Mouse (Mus musculus): ENCODE data around the gene BC049762. TPM values are rescaled to one million over a fixed set of nuclear protein-coding genes. Genes with fewer than 3 reads are reported as not detected.

Gene BC049762
- polyA plus RNA-seq, 1 experiment from 2014 or later: 0.74 TPM

GRCm38 (mm10) chr11:51295742-51296141 lies 32.9 kb upstream of the BC049762 start:
- no peaks in the 10 kb centered on the region for H3K36me3 ChIP-seq (ENCODE audit: insufficient read depth, low read length)
- H3K4me3 ChIP-seq (replicated peaks; ENCODE audit: low read depth, low read length): no peak overlapping the region
- no peak for TF ChIP-seq CTCF (IDR thresholded peaks at IDR 0.05; ENCODE audit: low read depth)
- H3K4me1 ChIP-seq (replicated peaks; ENCODE audit: insufficient read depth, low read length): 0 out of 2 replicates have a peak, but pooled peaks cover 3% of the 10 kb centered on the region
- 80% methylated on average over 3 of the region's 3 CpGs for WGBS
- ATAC-seq (replicated peaks; ENCODE audit: low FRiP score, low read depth) (no peak), DNase-seq (ENCODE audit: low spot score) (no peak)
- H3K27ac ChIP-seq: no peak overlapping the region
- H3K4me2 ChIP-seq (ENCODE audit: low read length): no peak overlapping the region
- H3K9ac ChIP-seq (ENCODE audit: low read depth, low read length): no peak overlapping the region
- no peaks in the 10 kb centered on the region for H3K9me3 ChIP-seq (replicated peaks; ENCODE audit: low read length)
- no peaks in the 10 kb centered on the region for H3K27me3 ChIP-seq (ENCODE audit: insufficient read depth, low read length)

- ATAC-seq (replicated peaks; ENCODE audit: low FRiP score, low read depth) (no peak), DNase-seq (ENCODE audit: low spot score) (peak; percentile 3)
- 0 out of 2 replicates have a peak, but pooled peaks cover 3% of the 10 kb centered on the region for H3K4me1 ChIP-seq (replicated peaks; ENCODE audit: insufficient read depth, low read length)
- no peak overlapping the region for H3K27ac ChIP-seq
- no peak overlapping the region for H3K9ac ChIP-seq (ENCODE audit: low read depth, low read length)
- WGBS: 55% methylated on average over 2 of the region's 2 CpGs
- H3K4me2 ChIP-seq (ENCODE audit: low read length): no peak overlapping the region
- H3K9me3 ChIP-seq (replicated peaks; ENCODE audit: low read length): no peaks in the 10 kb centered on the region
- no peaks in the 10 kb centered on the region for H3K27me3 ChIP-seq (ENCODE audit: insufficient read depth, low read length)
- TF ChIP-seq CTCF (IDR thresholded peaks at IDR 0.05; ENCODE audit: low read depth): no peak
- no peak overlapping the region for H3K4me3 ChIP-seq (replicated peaks; ENCODE audit: low read depth, low read length)
- no peaks in the 10 kb centered on the region for H3K36me3 ChIP-seq (ENCODE audit: insufficient read depth, low read length)
Measured at GRCm38 (mm10) chr11:51293956-51294530, 31.2 kb upstream of the BC049762 start.

- peak; percentile 80 for ATAC-seq (replicated peaks; ENCODE audit: low FRiP score, low read depth)
- Histone ChIP-seq H3K9ac (ENCODE audit: low read depth, low read length) (peak overlapping the region; percentile 63), H3K4me3 (replicated peaks; ENCODE audit: low read depth, low read length) (peak overlapping the region; percentile 67), H3K4me2 (ENCODE audit: low read length) (peak overlapping the region; percentile 92), H3K4me1 (replicated peaks; ENCODE audit: insufficient read depth, low read length) (0 out of 2 replicates have a peak, but pooled peaks cover 3% of the 10 kb centered on the region), H3K27me3 (ENCODE audit: insufficient read depth, low read length) (no peaks in the 10 kb centered on the region), H3K36me3 (ENCODE audit: insufficient read depth, low read length) (no peaks in the 10 kb centered on the region), H3K27ac (peak overlapping the region; percentile 31; the same call in 1 of the 2 replicates), H3K9me3 (replicated peaks; ENCODE audit: low read length) (no peaks in the 10 kb centered on the region)
- TF ChIP-seq CTCF (IDR thresholded peaks at IDR 0.05; ENCODE audit: low read depth): peak; percentile 57
- peak; percentile 67 for DNase-seq (ENCODE audit: low spot score)
- WGBS: 3% methylated on average over 68 of the region's 74 CpGs
Measured at GRCm38 (mm10) chr11:51290066-51290955, 27.5 kb upstream of the BC049762 start.

- peak; percentile 92 for TF ChIP-seq CTCF (IDR thresholded peaks at IDR 0.05; ENCODE audit: low read depth)
- Histone ChIP-seq H3K4me1 (replicated peaks; ENCODE audit: insufficient read depth, low read length) (0 out of 2 replicates have a peak, but pooled peaks cover 3% of the 10 kb centered on the region), H3K27ac (peak within 1 kb of the TSS; percentile 31; the same call in 1 of the 2 replicates), H3K4me3 (replicated peaks; ENCODE audit: low read depth, low read length) (peak within 1 kb of the TSS; percentile 67), H3K4me2 (ENCODE audit: low read length) (peak within 1 kb of the TSS; percentile 92), H3K9ac (ENCODE audit: low read depth, low read length) (peak within 1 kb of the TSS; percentile 63), H3K36me3 (ENCODE audit: insufficient read depth, low read length) (no peaks in the 10 kb centered on the region), H3K27me3 (ENCODE audit: insufficient read depth, low read length) (no peaks in the 10 kb centered on the region), H3K9me3 (replicated peaks; ENCODE audit: low read length) (no peaks in the 10 kb centered on the region)
- DNase-seq (ENCODE audit: low spot score) (peak; percentile 93), ATAC-seq (replicated peaks; ENCODE audit: low FRiP score, low read depth) (peak; percentile 84)
- WGBS: 1% methylated on average over 36 of the region's 38 CpGs
Measured at GRCm38 (mm10) chr11:51289564-51290041, 26.8 kb upstream of the BC049762 start, which contains the start of gene Col23a1. Gene Col23a1, plus strand, starts transcription at chr11:51289920.

GRCm38 (mm10) chr11:51274418-51274817 lies 11.6 kb upstream of the BC049762 start:
- H3K36me3 ChIP-seq (ENCODE audit: insufficient read depth, low read length): peaks cover 54% of the 10 kb centered on the region
- H3K9me3 ChIP-seq (replicated peaks; ENCODE audit: low read length): no peaks in the 10 kb centered on the region

GRCm38 (mm10) chr11:51265326-51265725 lies 2.5 kb upstream of the BC049762 start:
- Histone ChIP-seq H3K27me3 (ENCODE audit: insufficient read depth, low read length) (no peaks in the 10 kb centered on the region), H3K9me3 (replicated peaks; ENCODE audit: low read length) (no peaks in the 10 kb centered on the region), H3K4me1 (replicated peaks; ENCODE audit: insufficient read depth, low read length) (peaks cover 13% of the 10 kb centered on the region; the same call in 1 of the 2 replicates), H3K36me3 (ENCODE audit: insufficient read depth, low read length) (peaks cover 3% of the 10 kb centered on the region; the same call in 1 of the 2 replicates), H3K4me3 (replicated peaks; ENCODE audit: low read depth, low read length) (no peak overlapping the region), H3K27ac (no peak overlapping the region), H3K9ac (ENCODE audit: low read depth, low read length) (no peak overlapping the region), H3K4me2 (ENCODE audit: low read length) (peak overlapping the region; percentile 81; the same call in 1 of the 2 replicates)
- peak; percentile 63; the same call in 1 of the 2 replicates for TF ChIP-seq CTCF (IDR thresholded peaks at IDR 0.05; ENCODE audit: low read depth)
- 52% methylated on average over 3 of the region's 3 CpGs for WGBS
- peak; percentile 74 for DNase-seq (ENCODE audit: low spot score)
- no peak for ATAC-seq (replicated peaks; ENCODE audit: low FRiP score, low read depth)

More at GRCm38 (mm10) chr11:51274418-51274817, 11.6 kb upstream of the BC049762 start:
- H3K4me2 ChIP-seq (ENCODE audit: low read length): no peak overlapping the region
- DNase-seq (ENCODE audit: low spot score): no peak
- whole genome bisulfite sequencing: 80% methylated on average over 1 of the region's 1 CpGs
- H3K27ac ChIP-seq: no peak overlapping the region
- no peak for ATAC-seq (replicated peaks; ENCODE audit: low FRiP score, low read depth)
- no peak overlapping the region for H3K9ac ChIP-seq (ENCODE audit: low read depth, low read length)
- H3K4me1 ChIP-seq (replicated peaks; ENCODE audit: insufficient read depth, low read length): no peaks in the 10 kb centered on the region
- H3K27me3 ChIP-seq (ENCODE audit: insufficient read depth, low read length): no peaks in the 10 kb centered on the region
- no peak for TF ChIP-seq CTCF (IDR thresholded peaks at IDR 0.05; ENCODE audit: low read depth)
- H3K4me3 ChIP-seq (replicated peaks; ENCODE audit: low read depth, low read length): no peak overlapping the region

All from kidney, postnatal 0 days (tissue).